Mouse (Mus musculus) olfactory bulb, adult 2 months (tissue): ENCODE measurements at regions not wholly inside any gene's neighbourhood (a gene's known extent, or its start where the extent isn't known, plus 50 kb on each side); places are given as distances from the start of the nearest gene placed in this dataset.

Source experiments
- CTCF ChIP-seq: fragments of 200-500 bp; IDR thresholded peaks from 2 replicates; pipeline ENCODE4 v1.5.1; 2012; ENCODE audit warnings: low read depth, mild to moderate bottlenecking, low read length, moderate library complexity; ENCODE audit not compliant: insufficient read depth
- POLR2A ChIP-seq: fragments of 200-500 bp; IDR thresholded peaks from 2 replicates; pipeline ENCODE4 v1.6.1; 2012; ENCODE audit warnings: mild to moderate bottlenecking, low read depth, low read length, moderate library complexity; ENCODE audit not compliant: insufficient read depth

- no peak for TF ChIP-seq POLR2A
- no peak for TF ChIP-seq CTCF
Measured at GRCm38 (mm10) chr8:35991013-35991412, 225.4 kb downstream of the Gm19410 start.
